Mouse (Mus musculus) kidney, adult 2 months (tissue): ENCODE results near the gene Cntnap2. TPM values are rescaled to one million over a fixed set of nuclear protein-coding genes. Genes with fewer than 3 reads are reported as not detected.

Experiments
- DNase-seq: peaks from one replicate; pipeline ENCODE4 v3.0.0; 2021
- H3K27ac ChIP-seq: fragments of 200-500 bp; 2 replicates; pipeline ENCODE4 v1.5.1; 2012; ENCODE audit warnings: low read depth, low read length, control low read depth, inconsistent platforms; ENCODE audit not compliant: insufficient read depth
- H3K27me3 ChIP-seq: fragments of 200-500 bp; replicated peaks from 2 replicates; pipeline ENCODE4 v1.6.1; 2012; ENCODE audit warnings: mild to moderate bottlenecking, moderate library complexity, low read length, inconsistent platforms; ENCODE audit not compliant: control insufficient read depth, insufficient read depth
- H3K36me3 ChIP-seq: fragments of 200-500 bp; 2 replicates; pipeline ENCODE4 v1.6.1; 2012; ENCODE audit warnings: mild to moderate bottlenecking, moderate library complexity, low read length, inconsistent platforms; ENCODE audit not compliant: control insufficient read depth, insufficient read depth
- H3K4me1 ChIP-seq: fragments of 200-500 bp; 2 replicates; pipeline ENCODE4 v1.6.1; 2011; ENCODE audit warnings: low read length; ENCODE audit not compliant: control insufficient read depth, insufficient read depth
- H3K4me3 ChIP-seq: fragments of 200-500 bp; 2 replicates; pipeline ENCODE4 v1.5.1; 2011; ENCODE audit warnings: mild to moderate bottlenecking, low read depth, low read length, control low read depth; ENCODE audit not compliant: insufficient read depth
- CTCF ChIP-seq: fragments of 200-500 bp; conservative IDR thresholded peaks from 2 replicates; pipeline ENCODE4 v1.5.1; 2011; ENCODE audit warnings: low read depth, mild to moderate bottlenecking, control low read depth, low read length, moderate library complexity, mixed read lengths; ENCODE audit not compliant: insufficient read depth, insufficient read length
- POLR2A ChIP-seq: fragments of 200-500 bp; IDR thresholded peaks from one replicate; pipeline ENCODE4 v1.6.1; 2011; ENCODE audit warnings: low read depth, low read length, control low read depth
- WGBS: fragments of 180-500 bp; shearing (Covaris S2); methylation state at CpG from one replicate; pipeline ENCODE4 v1.1.7; 2018; 5-methylcytosine and 5-hydroxymethylcytosine counted together
- polyA plus RNA-seq: library from polyadenylated mRNA; depleted of rRNA; stranded (reverse); fragments of >200 nt; gene quantifications from 2 replicates; pipeline ENCODE4 v1.2.3, GENCODE M21; 2012

Gene Cntnap2
- polyA plus RNA-seq, 1 experiment = 0.31 TPM

DNA sequence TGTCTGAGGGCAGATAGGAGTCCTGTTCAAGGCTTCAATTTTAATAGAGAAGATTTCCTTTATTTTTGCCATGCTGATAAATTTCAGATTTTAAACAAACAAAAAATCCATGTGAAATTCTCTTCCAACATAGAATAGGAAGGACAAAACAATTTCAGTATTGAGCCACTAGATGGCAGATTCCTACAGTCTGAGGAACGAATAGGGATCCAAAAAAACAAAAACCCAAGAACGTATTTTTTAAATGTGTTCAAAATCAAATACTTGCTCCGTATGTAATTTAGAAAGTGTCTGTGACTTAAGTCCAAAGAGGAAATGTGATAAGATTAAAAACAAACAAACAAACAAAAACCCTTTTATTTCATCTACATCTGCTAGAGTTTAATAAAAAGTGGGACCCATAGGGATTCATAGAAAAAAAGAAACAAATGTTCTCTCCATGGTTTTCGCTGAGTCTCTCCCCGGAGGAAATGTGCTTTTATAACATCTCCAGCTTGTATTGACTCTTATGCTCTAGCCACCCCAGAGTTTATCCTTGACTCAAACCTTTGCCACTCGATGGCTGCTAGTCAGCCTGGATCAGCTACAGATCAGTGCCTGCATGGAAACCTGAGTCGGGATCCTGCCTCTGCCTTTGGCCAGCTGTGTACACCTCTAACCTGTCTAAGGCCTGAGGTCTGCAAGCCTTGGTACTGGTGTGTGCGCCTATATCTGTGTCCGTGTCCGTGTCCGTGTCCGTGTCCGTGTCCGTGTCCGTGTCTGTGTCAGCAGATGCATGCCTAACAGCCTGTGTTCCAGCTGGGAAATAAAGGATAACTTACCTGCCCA is 2255.6 kb downstream of the Cntnap2 start:
- 37% methylated on average over 15 of the region's 15 CpGs for WGBS
- H3K36me3 ChIP-seq = no peaks in the 10 kb centered on the region
- H3K27me3 ChIP-seq = no peaks in the 10 kb centered on the region
- DNase-seq = peak; percentile 49
- no peak for TF ChIP-seq CTCF
- no peak for TF ChIP-seq POLR2A
- H3K4me1 ChIP-seq = no peaks in the 10 kb centered on the region; the same call in 1 of the 2 replicates
- no peak overlapping the region for H3K27ac ChIP-seq
- no peak overlapping the region for H3K4me3 ChIP-seq

DNA sequence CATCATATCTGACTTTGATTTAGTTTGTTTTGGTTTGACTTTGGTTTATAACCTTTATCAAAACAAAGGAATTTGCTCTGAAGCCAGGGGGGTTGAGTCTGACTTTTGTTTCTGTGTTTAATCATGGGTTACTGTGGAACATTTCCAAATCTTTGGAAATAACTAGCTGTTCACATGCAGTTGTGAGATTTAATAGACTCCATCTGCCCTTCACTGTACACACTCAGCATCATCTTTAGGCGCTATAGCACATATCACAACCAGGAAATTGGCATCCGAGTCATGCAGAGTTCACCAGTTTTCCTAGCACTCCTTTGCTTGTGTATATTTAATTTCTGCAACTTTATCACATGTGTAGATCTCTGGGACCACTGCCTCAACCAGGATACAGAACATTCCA is 2256.3 kb downstream of the Cntnap2 start:
- H3K27ac ChIP-seq = no peak overlapping the region
- no peak for TF ChIP-seq POLR2A
- TF ChIP-seq CTCF = no peak

DNA sequence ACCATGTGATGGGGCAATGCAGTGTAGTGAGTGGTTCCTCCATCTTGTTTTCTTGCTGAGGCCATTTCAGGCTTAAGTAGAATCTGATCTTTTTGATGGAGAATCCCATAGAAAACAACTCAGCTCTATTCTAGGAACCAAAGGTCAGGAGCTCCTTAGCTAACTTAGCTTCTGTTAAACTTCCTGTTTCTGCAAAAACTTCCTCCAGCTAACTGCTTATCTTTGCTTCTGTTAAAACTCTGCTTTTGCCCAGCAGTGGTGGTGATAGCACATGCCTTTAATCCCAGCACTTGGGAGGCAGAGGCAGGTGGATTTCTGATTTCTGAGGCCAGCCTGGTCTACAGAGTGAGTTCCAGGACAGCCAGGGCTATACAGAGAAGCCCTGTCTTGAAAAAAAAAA is 2258.1 kb downstream of the Cntnap2 start:
- H3K36me3 ChIP-seq = no peaks in the 10 kb centered on the region
- no peaks in the 10 kb centered on the region for H3K27me3 ChIP-seq
- H3K27ac ChIP-seq = no peak overlapping the region
- H3K4me3 ChIP-seq = no peak overlapping the region
- no peaks in the 10 kb centered on the region; the same call in 1 of the 2 replicates for H3K4me1 ChIP-seq
- no peak for TF ChIP-seq CTCF
- TF ChIP-seq POLR2A = no peak
- DNase-seq = no peak

More for the DNA sequence above, 2256.3 kb downstream of the Cntnap2 start:
- 83% methylated on average over 2 of the region's 2 CpGs for WGBS
- no peak for DNase-seq
- H3K4me3 ChIP-seq = no peak overlapping the region
- H3K36me3 ChIP-seq = no peaks in the 10 kb centered on the region
- H3K27me3 ChIP-seq = no peaks in the 10 kb centered on the region
- no peaks in the 10 kb centered on the region; the same call in 1 of the 2 replicates for H3K4me1 ChIP-seq

GRCm38 (mm10) chr6:47318705-47319104 is 2259.5 kb downstream of the Cntnap2 start:
- 33% methylated on average over 6 of the region's 6 CpGs for WGBS
- Histone ChIP-seq H3K4me1 (no peaks in the 10 kb centered on the region; the same call in 1 of the 2 replicates), H3K36me3 (no peaks in the 10 kb centered on the region), H3K4me3 (no peak overlapping the region), H3K27ac (no peak overlapping the region), H3K27me3 (no peaks in the 10 kb centered on the region)
- peak; percentile 16 for DNase-seq
- TF ChIP-seq CTCF = no peak

- TF ChIP-seq CTCF = no peak
- TF ChIP-seq POLR2A = no peak
- no peak overlapping the region for H3K27ac ChIP-seq
- H3K4me1 ChIP-seq = no peaks in the 10 kb centered on the region; the same call in 1 of the 2 replicates
- H3K4me3 ChIP-seq = no peak overlapping the region
- no peaks in the 10 kb centered on the region for H3K36me3 ChIP-seq
- no peaks in the 10 kb centered on the region for H3K27me3 ChIP-seq
- 39% methylated on average over 5 of the region's 5 CpGs for WGBS
- DNase-seq = no peak
Observed at GRCm38 (mm10) chr6:47319309-47319983, 2260.3 kb downstream of the Cntnap2 start.

- TF ChIP-seq POLR2A = no peak
- no peak overlapping the region for H3K27ac ChIP-seq
- H3K4me1 ChIP-seq = no peaks in the 10 kb centered on the region
- WGBS = 49% methylated on average over 5 of the region's 5 CpGs
- no peaks in the 10 kb centered on the region for H3K27me3 ChIP-seq
- H3K36me3 ChIP-seq = no peaks in the 10 kb centered on the region
- no peak for DNase-seq
- no peak overlapping the region for H3K4me3 ChIP-seq
Observed at GRCm38 (mm10) chr6:47323169-47323835, 2264.1 kb downstream of the Cntnap2 start.

GRCm38 (mm10) chr6:47323886-47324285 is 2264.7 kb downstream of the Cntnap2 start:
- no peak overlapping the region for H3K27ac ChIP-seq
- DNase-seq = no peak
- no peaks in the 10 kb centered on the region for H3K4me1 ChIP-seq
- WGBS = 31% methylated on average over 5 of the region's 5 CpGs
- H3K4me3 ChIP-seq = no peak overlapping the region
- no peaks in the 10 kb centered on the region for H3K27me3 ChIP-seq
- TF ChIP-seq CTCF = no peak
- TF ChIP-seq POLR2A = no peak
- H3K36me3 ChIP-seq = no peaks in the 10 kb centered on the region
